Mouse (Mus musculus): Measurements from ENCODE around the gene Arsb. TPM values are rescaled to one million over a fixed set of nuclear protein-coding genes. Genes with fewer than 3 reads are reported as not detected.

Arsb gene
- polyA plus RNA-seq, 1 experiment from 2014 or later: 11.9 TPM

GRCm38 (mm10) chr13:93830294-93830645, 58.8 kb downstream of the Arsb start:
- Histone ChIP-seq H3K4me3 (replicated peaks; ENCODE audit: low read depth, low read length) (no peak overlapping the region), H3K4me2 (ENCODE audit: low read length) (no peak overlapping the region), H3K9me3 (replicated peaks; ENCODE audit: low read length) (no peaks in the 10 kb centered on the region), H3K27ac (no peak overlapping the region), H3K9ac (ENCODE audit: low read depth, low read length) (no peak overlapping the region), H3K4me1 (replicated peaks; ENCODE audit: insufficient read depth, low read length) (no peaks in the 10 kb centered on the region), H3K27me3 (ENCODE audit: insufficient read depth, low read length) (no peaks in the 10 kb centered on the region), H3K36me3 (ENCODE audit: insufficient read depth, low read length) (no peaks in the 10 kb centered on the region)
- ATAC-seq (replicated peaks; ENCODE audit: low FRiP score, low read depth) (no peak), DNase-seq (ENCODE audit: low spot score) (no peak)
- no peak for TF ChIP-seq CTCF (IDR thresholded peaks at IDR 0.05; ENCODE audit: low read depth)
- WGBS: 87% methylated on average over 6 of the region's 6 CpGs

GRCm38 (mm10) chr13:93837481-93838225, 66.2 kb downstream of the Arsb start:
- TF ChIP-seq CTCF (IDR thresholded peaks at IDR 0.05; ENCODE audit: low read depth): no peak
- no peaks in the 10 kb centered on the region for H3K36me3 ChIP-seq (ENCODE audit: insufficient read depth, low read length)
- H3K9ac ChIP-seq (ENCODE audit: low read depth, low read length): no peak overlapping the region
- H3K27ac ChIP-seq: no peak overlapping the region
- H3K4me3 ChIP-seq (replicated peaks; ENCODE audit: low read depth, low read length): no peak overlapping the region
- no peaks in the 10 kb centered on the region for H3K27me3 ChIP-seq (ENCODE audit: insufficient read depth, low read length)
- 72% methylated on average over 12 of the region's 12 CpGs for WGBS
- ATAC-seq (replicated peaks; ENCODE audit: low FRiP score, low read depth) (no peak), DNase-seq (ENCODE audit: low spot score) (no peak)
- peaks cover 15% of the 10 kb centered on the region; the same call in 1 of the 2 replicates for H3K4me1 ChIP-seq (replicated peaks; ENCODE audit: insufficient read depth, low read length)
- no peaks in the 10 kb centered on the region for H3K9me3 ChIP-seq (replicated peaks; ENCODE audit: low read length)
- H3K4me2 ChIP-seq (ENCODE audit: low read length): no peak overlapping the region

- Histone ChIP-seq H3K9me3 (replicated peaks; ENCODE audit: low read length) (no peaks in the 10 kb centered on the region), H3K4me3 (replicated peaks; ENCODE audit: low read depth, low read length) (no peak overlapping the region), H3K27me3 (ENCODE audit: insufficient read depth, low read length) (no peaks in the 10 kb centered on the region), H3K36me3 (ENCODE audit: insufficient read depth, low read length) (no peaks in the 10 kb centered on the region), H3K4me2 (ENCODE audit: low read length) (no peak overlapping the region), H3K27ac (no peak overlapping the region), H3K4me1 (replicated peaks; ENCODE audit: insufficient read depth, low read length) (peaks cover 15% of the 10 kb centered on the region; the same call in 1 of the 2 replicates), H3K9ac (ENCODE audit: low read depth, low read length) (no peak overlapping the region)
- 46% methylated on average over 8 of the region's 8 CpGs for WGBS
- ATAC-seq (replicated peaks; ENCODE audit: low FRiP score, low read depth) (no peak), DNase-seq (ENCODE audit: low spot score) (no peak)
- no peak for TF ChIP-seq CTCF (IDR thresholded peaks at IDR 0.05; ENCODE audit: low read depth)
Measured at GRCm38 (mm10) chr13:93838431-93839136, 67.2 kb downstream of the Arsb start.

- H3K4me2 ChIP-seq (ENCODE audit: low read length): no peak overlapping the region
- TF ChIP-seq CTCF (IDR thresholded peaks at IDR 0.05; ENCODE audit: low read depth): no peak
- no peak for DNase-seq (ENCODE audit: low spot score)
- no peak overlapping the region for H3K27ac ChIP-seq
- ATAC-seq (replicated peaks; ENCODE audit: low FRiP score, low read depth): no peak
- H3K27me3 ChIP-seq (ENCODE audit: insufficient read depth, low read length): no peaks in the 10 kb centered on the region
- no peaks in the 10 kb centered on the region for H3K9me3 ChIP-seq (replicated peaks; ENCODE audit: low read length)
- H3K4me3 ChIP-seq (replicated peaks; ENCODE audit: low read depth, low read length): no peak overlapping the region
- no peaks in the 10 kb centered on the region for H3K36me3 ChIP-seq (ENCODE audit: insufficient read depth, low read length)
- WGBS: 25% methylated on average over 10 of the region's 10 CpGs
- no peak overlapping the region for H3K9ac ChIP-seq (ENCODE audit: low read depth, low read length)
- peaks cover 15% of the 10 kb centered on the region; the same call in 1 of the 2 replicates for H3K4me1 ChIP-seq (replicated peaks; ENCODE audit: insufficient read depth, low read length)
Measured at GRCm38 (mm10) chr13:93839137-93839630, 67.8 kb downstream of the Arsb start.

- peaks cover 15% of the 10 kb centered on the region; the same call in 1 of the 2 replicates for H3K4me1 ChIP-seq (replicated peaks; ENCODE audit: insufficient read depth, low read length)
- no peak for TF ChIP-seq CTCF (IDR thresholded peaks at IDR 0.05; ENCODE audit: low read depth)
- 60% methylated on average over 2 of the region's 2 CpGs for WGBS
- ATAC-seq (replicated peaks; ENCODE audit: low FRiP score, low read depth) (no peak), DNase-seq (ENCODE audit: low spot score) (no peak)
- no peaks in the 10 kb centered on the region for H3K36me3 ChIP-seq (ENCODE audit: insufficient read depth, low read length)
- no peak overlapping the region for H3K27ac ChIP-seq
- H3K27me3 ChIP-seq (ENCODE audit: insufficient read depth, low read length): no peaks in the 10 kb centered on the region
- H3K9me3 ChIP-seq (replicated peaks; ENCODE audit: low read length): no peaks in the 10 kb centered on the region
- H3K4me3 ChIP-seq (replicated peaks; ENCODE audit: low read depth, low read length): no peak overlapping the region
- no peak overlapping the region for H3K4me2 ChIP-seq (ENCODE audit: low read length)
- no peak overlapping the region for H3K9ac ChIP-seq (ENCODE audit: low read depth, low read length)
Measured at GRCm38 (mm10) chr13:93839721-93840120, 68.3 kb downstream of the Arsb start.

GRCm38 (mm10) chr13:93840146-93840545, 68.7 kb downstream of the Arsb start:
- Histone ChIP-seq H3K9me3 (replicated peaks; ENCODE audit: low read length) (no peaks in the 10 kb centered on the region), H3K9ac (ENCODE audit: low read depth, low read length) (no peak overlapping the region), H3K4me3 (replicated peaks; ENCODE audit: low read depth, low read length) (no peak overlapping the region), H3K36me3 (ENCODE audit: insufficient read depth, low read length) (no peaks in the 10 kb centered on the region), H3K4me2 (ENCODE audit: low read length) (no peak overlapping the region), H3K27ac (no peak overlapping the region), H3K27me3 (ENCODE audit: insufficient read depth, low read length) (no peaks in the 10 kb centered on the region), H3K4me1 (replicated peaks; ENCODE audit: insufficient read depth, low read length) (peaks cover 15% of the 10 kb centered on the region; the same call in 1 of the 2 replicates)
- no peak for TF ChIP-seq CTCF (IDR thresholded peaks at IDR 0.05; ENCODE audit: low read depth)
- DNase-seq (ENCODE audit: low spot score) (no peak), ATAC-seq (replicated peaks; ENCODE audit: low FRiP score, low read depth) (no peak)
- 34% methylated on average over 2 of the region's 2 CpGs for WGBS

Measured in kidney, postnatal 0 days (tissue).